8 mouse cellular contexts compared by ENCODE assay signal in the genomic region with DNA sequence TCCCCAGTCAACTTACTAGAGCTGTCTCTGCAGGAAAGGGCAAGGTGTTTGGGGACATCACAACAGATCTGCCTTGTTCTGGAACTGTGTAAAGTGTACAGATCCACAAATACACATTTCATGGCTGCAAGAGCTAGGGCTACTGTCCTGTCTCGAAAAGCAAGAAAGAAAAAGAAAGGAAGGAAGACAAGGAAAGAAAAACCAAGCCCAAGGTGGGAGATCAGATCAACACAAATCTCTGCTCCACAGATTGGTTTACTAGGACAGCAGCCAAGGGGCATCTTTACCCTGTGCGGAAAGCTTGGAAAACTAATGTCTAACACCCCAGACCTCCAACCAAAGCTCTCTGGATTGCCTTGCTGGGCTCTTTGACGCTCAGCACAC. TPM values are rescaled to one million over a fixed set of nuclear protein-coding genes. Genes with fewer than 3 reads are reported as not detected.
DNase-seq lines count a peak whose midpoint lies in the region; ATAC-seq and TF ChIP-seq lines count a peak whose summit lies in the region.

No protein-coding gene starts in this region.

- H3K9me3 ChIP-seq in kidney, postnatal 0 days (replicated peaks; ENCODE audit: low read length) = no peaks in the 10 kb centered on the region
- H3K9me3 ChIP-seq in embryonic facial prominence, embryonic 11.5 days (replicated peaks; ENCODE audit: control insufficient read depth, low read length) = no peaks in the 10 kb centered on the region
- no peaks in the 10 kb centered on the region for H3K9me3 ChIP-seq in intestine, embryonic 15.5 days

- H3K79me2 ChIP-seq in myocyte (ENCODE audit: control insufficient read depth, insufficient read depth) = peaks cover 31% of the 10 kb centered on the region

- DNase-seq in kidney, postnatal 0 days (ENCODE audit: low spot score) = no peak
- DNase-seq in kidney, postnatal 14 days = no peak
- no peak for DNase-seq in embryonic facial prominence, embryonic 11.5 days (ENCODE audit: low spot score)
- DNase-seq in urinary bladder, postnatal 36 days (ENCODE audit: low spot score in 2 of 2) = no peak
- DNase-seq in cerebellum, adult 11-12 months = no peak

- H3K27ac ChIP-seq in kidney, postnatal 0 days = no peak overlapping the region
- no peak overlapping the region for H3K27ac ChIP-seq in embryonic facial prominence, embryonic 11.5 days (replicated peaks; ENCODE audit: low read depth, low read length)
- peak overlapping the region; percentile 89 for H3K27ac ChIP-seq in intestine, embryonic 15.5 days

- no peak overlapping the region for H3K9ac ChIP-seq in kidney, postnatal 0 days (ENCODE audit: low read depth, low read length)
- H3K9ac ChIP-seq in embryonic facial prominence, embryonic 11.5 days (replicated peaks; ENCODE audit: low read length) = peak overlapping the region; percentile 50; the same call in 1 of the 2 replicates
- peak overlapping the region; percentile 45 for H3K9ac ChIP-seq in intestine, embryonic 15.5 days

- no peaks in the 10 kb centered on the region for H3K27me3 ChIP-seq in kidney, postnatal 0 days (ENCODE audit: insufficient read depth, low read length)
- no peaks in the 10 kb centered on the region for H3K27me3 ChIP-seq in embryonic facial prominence, embryonic 11.5 days (ENCODE audit: control insufficient read depth, insufficient read depth, low read length)
- no peaks in the 10 kb centered on the region for H3K27me3 ChIP-seq in intestine, embryonic 15.5 days (replicated peaks)
- no peaks in the 10 kb centered on the region for H3K27me3 ChIP-seq in myocyte (ENCODE audit: control insufficient read depth, insufficient read depth, insufficient read length)

- WGBS in kidney, postnatal 0 days = 48% methylated on average over 3 of the region's 3 CpGs
- 53% methylated on average over 3 of the region's 3 CpGs for WGBS in embryonic facial prominence, embryonic 11.5 days
- 45% methylated on average over 3 of the region's 3 CpGs for WGBS in intestine, embryonic 15.5 days

- H3K36me3 ChIP-seq in kidney, postnatal 0 days (ENCODE audit: insufficient read depth, low read length) = no peaks in the 10 kb centered on the region
- no peaks in the 10 kb centered on the region for H3K36me3 ChIP-seq in embryonic facial prominence, embryonic 11.5 days (replicated peaks; ENCODE audit: control insufficient read depth, insufficient read depth, low read depth, low read length)
- peaks cover 4% of the 10 kb centered on the region; the same call in 1 of the 2 replicates for H3K36me3 ChIP-seq in intestine, embryonic 15.5 days
- H3K36me3 ChIP-seq in myocyte (ENCODE audit: control insufficient read depth, insufficient read depth) = peaks cover 4% of the 10 kb centered on the region

- peak overlapping the region; percentile 4 for H3ac ChIP-seq in myocyte (ENCODE audit: control insufficient read depth, insufficient read length)

- H3K4me3 ChIP-seq in kidney, postnatal 0 days (replicated peaks; ENCODE audit: low read depth, low read length) = no peak overlapping the region
- H3K4me3 ChIP-seq in embryonic facial prominence, embryonic 11.5 days (ENCODE audit: low read depth, low read length) = 0 out of 2 replicates have a peak overlapping the region, but pooled peaks have one; percentile 28
- peak overlapping the region; percentile 43 for H3K4me3 ChIP-seq in intestine, embryonic 15.5 days (replicated peaks)
- peak overlapping the region; percentile 71 for H3K4me3 ChIP-seq in myocyte

- no peak for TF ChIP-seq POLR2A in myocyte (IDR thresholded peaks at IDR 0.05; ENCODE audit: insufficient read length, low read depth)

- no peak for ATAC-seq in kidney, postnatal 0 days (replicated peaks; ENCODE audit: low FRiP score, low read depth)
- ATAC-seq in embryonic facial prominence, embryonic 11.5 days (replicated peaks; ENCODE audit: insufficient number of reproducible peaks, low FRiP score, low TSS enrichment, low read depth) = no peak
- ATAC-seq in intestine, embryonic 15.5 days = no peak
- ATAC-seq in CD4-positive, CD25-positive, alpha-beta regulatory T cell, adult 4 months = no peak

- TF ChIP-seq CTCF in kidney, postnatal 0 days (IDR thresholded peaks at IDR 0.05; ENCODE audit: low read depth) = no peak

- H3K4me1 ChIP-seq in kidney, postnatal 0 days (replicated peaks; ENCODE audit: insufficient read depth, low read length) = peaks cover 14% of the 10 kb centered on the region; the same call in 1 of the 2 replicates
- H3K4me1 ChIP-seq in embryonic facial prominence, embryonic 11.5 days (ENCODE audit: control insufficient read depth, insufficient read depth, low read length) = peaks cover 3% of the 10 kb centered on the region; the same call in 1 of the 2 replicates
- H3K4me1 ChIP-seq in intestine, embryonic 15.5 days (replicated peaks) = peaks cover 46% of the 10 kb centered on the region

- peak overlapping the region; percentile 59 for H3K4me2 ChIP-seq in kidney, postnatal 0 days (ENCODE audit: low read length)
- peak overlapping the region; percentile 54; the same call in 1 of the 2 replicates for H3K4me2 ChIP-seq in embryonic facial prominence, embryonic 11.5 days (ENCODE audit: low read depth, low read length)
- peak overlapping the region; percentile 85 for H3K4me2 ChIP-seq in intestine, embryonic 15.5 days (replicated peaks)
- peak overlapping the region; percentile 93 for H3K4me2 ChIP-seq in myocyte (ENCODE audit: low read depth)

TF ChIP-seq in myocyte, 11 proteins besides CTCF, POLR2A, EP300 and RAD21:
- TF ChIP-seq USF1 (IDR thresholded peaks at IDR 0.05; ENCODE audit: low read depth) (no peak), E2F4 (IDR thresholded peaks at IDR 0.05; ENCODE audit: insufficient read depth) (no peak), CEBPB (IDR thresholded peaks at IDR 0.05; ENCODE audit: insufficient read depth, poor library complexity, severe bottlenecking) (no peak), REST (IDR thresholded peaks at IDR 0.05; ENCODE audit: insufficient read depth, insufficient read length) (no peak), MYOG (IDR thresholded peaks at IDR 0.05; ENCODE audit: control insufficient read depth in 1 of 3, insufficient read depth in 1 of 3, insufficient read length in 2 of 3, low read depth in 2 of 3) (no peak), POLR2AphosphoS2 (IDR thresholded peaks at IDR 0.05; ENCODE audit: insufficient read length, low read depth) (no peak), MYOD1 (IDR thresholded peaks at IDR 0.05; ENCODE audit: control insufficient read depth in 1 of 3, insufficient read length in 2 of 3, low read depth in 2 of 3) (no peak), SRF (IDR thresholded peaks at IDR 0.05; ENCODE audit: control insufficient read depth, insufficient read length, low read depth) (no peak), TCF3 (IDR thresholded peaks at IDR 0.05; ENCODE audit: insufficient read length, low read depth) (no peak), TCF12 (IDR thresholded peaks at IDR 0.05; ENCODE audit: insufficient read depth, poor library complexity, severe bottlenecking) (no peak), MAX (IDR thresholded peaks at IDR 0.05; ENCODE audit: low read depth) (no peak)

RNA-seq across cellular contexts. Expression of a gene that starts 0.3 kb away (rescaled TPM):
- 44.4 and 50.6 TPM in 2 replicates for polyA plus RNA-seq in kidney, postnatal 0 days (2015; fragmentation: Nextera tagmentation; extraction: Ambion mirVana)
- 45.1 and 46.7 TPM in 2 replicates for polyA plus RNA-seq in embryonic facial prominence, embryonic 11.5 days (2014; fragmentation: Nextera tagmentation; extraction: Ambion mirVana)
- 89.5 and 108 TPM in 2 replicates for polyA plus RNA-seq in intestine, embryonic 15.5 days (2015; fragmentation: Nextera tagmentation; extraction: Ambion mirVana)
- 192 TPM for polyA plus RNA-seq in myocyte (2012; fragmentation: generic; extraction: Trizol)
- 10 to 100 TPM; 20.7 to 28.6 TPM for polyA plus RNA-seq in CD4-positive, CD25-positive, alpha-beta regulatory T cell, adult 4 months (2017; shearing (Covaris generic))
